Mouse (Mus musculus): ENCODE measurements around the gene Msi2. TPM values are rescaled to one million over a fixed set of nuclear protein-coding genes. Genes with fewer than 3 reads are reported as not detected.

Msi2 gene
- polyA plus RNA-seq, 1 experiment: 69.3 TPM

DNA sequence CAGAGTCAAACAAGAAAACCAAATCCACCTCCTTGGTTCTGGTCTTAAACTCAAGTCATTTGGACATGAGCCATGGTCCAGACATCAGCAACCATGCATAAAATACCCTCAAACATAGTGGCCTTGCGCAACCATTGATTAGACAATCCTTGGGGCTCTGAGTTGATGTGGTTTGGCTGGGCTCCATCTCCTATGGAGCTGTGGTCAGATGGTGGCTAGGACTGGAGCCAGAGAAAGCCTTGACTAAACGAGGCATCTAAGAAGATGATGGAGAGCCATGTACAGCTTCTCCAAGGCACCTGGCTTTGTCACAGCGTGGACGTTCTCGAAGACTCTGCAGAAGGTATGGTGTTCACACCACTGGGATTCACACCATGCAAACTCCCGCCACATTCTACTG, 318.1 kb downstream of the Msi2 start:
- Histone ChIP-seq H3K36me3 (ENCODE audit: control insufficient read depth, insufficient read depth, low read length) (no peaks in the 10 kb centered on the region), H3K27ac (ENCODE audit: control insufficient read depth, insufficient read depth, low read depth, low read length) (no peak overlapping the region), H3K4me3 (ENCODE audit: control insufficient read depth, low read depth, low read length) (no peak overlapping the region), H3K4me1 (ENCODE audit: control insufficient read depth, insufficient read depth, low read length) (peaks cover 3% of the 10 kb centered on the region), H3K27me3 (ENCODE audit: control insufficient read depth, insufficient read depth, low read length) (no peaks in the 10 kb centered on the region)
- TF ChIP-seq CTCF (IDR thresholded peaks at IDR 0.05; ENCODE audit: control insufficient read depth, insufficient read depth, insufficient replicate concordance, low read depth, low read length) (no peak), POLR2A (IDR thresholded peaks at IDR 0.05; ENCODE audit: control insufficient read depth, low read depth, low read length) (no peak)

DNA sequence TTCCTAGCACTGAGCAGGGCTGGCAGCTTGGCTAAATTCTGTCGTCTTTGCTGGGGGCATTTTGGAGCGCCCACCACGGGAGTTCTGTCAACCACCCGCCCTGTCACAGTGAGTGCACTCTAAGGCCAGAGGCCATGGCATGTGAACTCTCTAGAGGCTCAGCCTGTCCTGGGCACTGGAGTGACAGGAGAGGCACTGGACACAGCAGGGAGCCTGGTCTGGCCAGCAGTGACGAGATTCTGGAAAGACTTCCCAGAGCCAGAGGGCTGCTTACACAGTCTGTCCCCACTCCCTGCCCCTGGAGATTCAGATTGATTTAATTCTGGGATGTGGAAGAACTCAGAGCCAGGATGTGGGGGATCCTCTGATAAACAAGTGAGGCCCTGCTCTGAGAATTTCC, 318.9 kb downstream of the Msi2 start:
- Histone ChIP-seq H3K4me1 (ENCODE audit: control insufficient read depth, insufficient read depth, low read length) (peaks cover 2% of the 10 kb centered on the region), H3K4me3 (ENCODE audit: control insufficient read depth, low read depth, low read length) (no peak overlapping the region), H3K36me3 (ENCODE audit: control insufficient read depth, insufficient read depth, low read length) (no peaks in the 10 kb centered on the region), H3K27me3 (ENCODE audit: control insufficient read depth, insufficient read depth, low read length) (no peaks in the 10 kb centered on the region), H3K27ac (ENCODE audit: control insufficient read depth, insufficient read depth, low read depth, low read length) (no peak overlapping the region)
- TF ChIP-seq POLR2A (IDR thresholded peaks at IDR 0.05; ENCODE audit: control insufficient read depth, low read depth, low read length): no peak
- TF ChIP-seq CTCF (IDR thresholded peaks at IDR 0.05; ENCODE audit: control insufficient read depth, insufficient read depth, insufficient replicate concordance, low read depth, low read length): no peak

GRCm38 (mm10) chr11:88399028-88399427, 319.3 kb downstream of the Msi2 start:
- Histone ChIP-seq H3K4me1 (ENCODE audit: control insufficient read depth, insufficient read depth, low read length) (peaks cover 2% of the 10 kb centered on the region), H3K4me3 (ENCODE audit: control insufficient read depth, low read depth, low read length) (no peak overlapping the region), H3K27me3 (ENCODE audit: control insufficient read depth, insufficient read depth, low read length) (no peaks in the 10 kb centered on the region), H3K36me3 (ENCODE audit: control insufficient read depth, insufficient read depth, low read length) (no peaks in the 10 kb centered on the region), H3K27ac (ENCODE audit: control insufficient read depth, insufficient read depth, low read depth, low read length) (no peak overlapping the region)
- TF ChIP-seq POLR2A (IDR thresholded peaks at IDR 0.05; ENCODE audit: control insufficient read depth, low read depth, low read length) (no peak), CTCF (IDR thresholded peaks at IDR 0.05; ENCODE audit: control insufficient read depth, insufficient read depth, insufficient replicate concordance, low read depth, low read length) (no peak)

DNA sequence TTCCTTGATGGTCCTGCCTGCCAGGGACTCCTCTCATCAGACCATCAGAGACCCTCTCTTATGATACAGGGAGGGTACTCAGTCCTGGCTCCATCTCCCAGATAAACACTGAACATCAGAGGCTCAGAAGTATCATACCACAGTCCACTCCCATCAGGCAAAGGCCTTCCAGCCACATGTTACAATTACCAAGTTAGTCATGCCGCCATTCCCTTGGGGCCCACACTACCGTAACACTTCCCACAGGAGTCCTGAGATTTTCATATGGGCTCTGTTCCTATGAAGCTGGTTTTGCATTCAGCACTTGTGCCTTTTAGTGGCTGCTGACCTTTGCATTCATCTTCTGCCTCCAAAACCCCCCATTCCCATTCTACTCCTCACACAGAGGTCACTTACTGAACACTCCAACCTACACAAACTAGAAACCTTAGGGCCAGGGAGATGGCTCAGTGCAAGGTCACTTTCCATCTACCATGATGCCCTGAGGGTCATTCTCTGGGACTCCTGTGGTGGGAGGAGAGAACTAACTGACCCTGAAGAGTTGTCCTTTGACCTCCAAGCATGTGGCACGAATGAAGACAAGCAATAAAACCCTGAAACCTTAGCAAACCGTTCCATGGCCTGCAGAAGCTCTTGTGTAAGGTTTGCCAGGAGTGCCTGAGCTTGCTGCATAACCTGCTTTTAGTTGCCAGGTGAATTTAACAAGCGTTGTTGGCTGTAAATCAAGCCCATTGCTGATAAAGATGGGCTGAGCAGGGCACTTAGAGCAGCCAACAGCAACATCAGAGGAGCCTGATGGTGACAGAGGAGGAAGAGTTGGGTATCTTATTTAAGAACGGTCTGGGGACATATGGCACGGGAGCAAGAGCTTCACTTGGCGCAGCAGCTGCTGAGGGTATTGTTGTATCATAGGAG, 323.0 kb downstream of the Msi2 start:
- Histone ChIP-seq H3K27ac (ENCODE audit: control insufficient read depth, insufficient read depth, low read depth, low read length) (no peak overlapping the region; the same call in 1 of the 2 replicates), H3K36me3 (ENCODE audit: control insufficient read depth, insufficient read depth, low read length) (no peaks in the 10 kb centered on the region), H3K4me1 (ENCODE audit: control insufficient read depth, insufficient read depth, low read length) (0 out of 2 replicates have a peak, but pooled peaks cover 2% of the 10 kb centered on the region), H3K4me3 (ENCODE audit: control insufficient read depth, low read depth, low read length) (peak overlapping the region; percentile 18), H3K27me3 (ENCODE audit: control insufficient read depth, insufficient read depth, low read length) (no peaks in the 10 kb centered on the region)
- no peak for TF ChIP-seq CTCF (IDR thresholded peaks at IDR 0.05; ENCODE audit: control insufficient read depth, insufficient read depth, insufficient replicate concordance, low read depth, low read length)
- no peak for TF ChIP-seq POLR2A (IDR thresholded peaks at IDR 0.05; ENCODE audit: control insufficient read depth, low read depth, low read length)

- 0 out of 2 replicates have a peak, but pooled peaks cover 2% of the 10 kb centered on the region for H3K4me1 ChIP-seq (ENCODE audit: control insufficient read depth, insufficient read depth, low read length)
- no peaks in the 10 kb centered on the region for H3K36me3 ChIP-seq (ENCODE audit: control insufficient read depth, insufficient read depth, low read length)
- TF ChIP-seq POLR2A (IDR thresholded peaks at IDR 0.05; ENCODE audit: control insufficient read depth, low read depth, low read length) (no peak), CTCF (IDR thresholded peaks at IDR 0.05; ENCODE audit: control insufficient read depth, insufficient read depth, insufficient replicate concordance, low read depth, low read length) (no peak)
- no peaks in the 10 kb centered on the region for H3K27me3 ChIP-seq (ENCODE audit: control insufficient read depth, insufficient read depth, low read length)
- H3K4me3 ChIP-seq (ENCODE audit: control insufficient read depth, low read depth, low read length): no peak overlapping the region
- H3K27ac ChIP-seq (ENCODE audit: control insufficient read depth, insufficient read depth, low read depth, low read length): no peak overlapping the region
Measured at GRCm38 (mm10) chr11:88394341-88395075, 323.8 kb downstream of the Msi2 start.

GRCm38 (mm10) chr11:88392715-88393114, 325.6 kb downstream of the Msi2 start:
- H3K4me3 ChIP-seq (ENCODE audit: control insufficient read depth, low read depth, low read length): no peak overlapping the region
- H3K36me3 ChIP-seq (ENCODE audit: control insufficient read depth, insufficient read depth, low read length): no peaks in the 10 kb centered on the region
- H3K4me1 ChIP-seq (ENCODE audit: control insufficient read depth, insufficient read depth, low read length): no peaks in the 10 kb centered on the region
- TF ChIP-seq CTCF (IDR thresholded peaks at IDR 0.05; ENCODE audit: control insufficient read depth, insufficient read depth, insufficient replicate concordance, low read depth, low read length): no peak
- no peak for TF ChIP-seq POLR2A (IDR thresholded peaks at IDR 0.05; ENCODE audit: control insufficient read depth, low read depth, low read length)
- no peaks in the 10 kb centered on the region for H3K27me3 ChIP-seq (ENCODE audit: control insufficient read depth, insufficient read depth, low read length)
- H3K27ac ChIP-seq (ENCODE audit: control insufficient read depth, insufficient read depth, low read depth, low read length): no peak overlapping the region

GRCm38 (mm10) chr11:88391181-88391814, 327.0 kb downstream of the Msi2 start:
- Histone ChIP-seq H3K4me3 (ENCODE audit: control insufficient read depth, low read depth, low read length) (no peak overlapping the region), H3K4me1 (ENCODE audit: control insufficient read depth, insufficient read depth, low read length) (no peaks in the 10 kb centered on the region), H3K36me3 (ENCODE audit: control insufficient read depth, insufficient read depth, low read length) (no peaks in the 10 kb centered on the region), H3K27ac (ENCODE audit: control insufficient read depth, insufficient read depth, low read depth, low read length) (no peak overlapping the region), H3K27me3 (ENCODE audit: control insufficient read depth, insufficient read depth, low read length) (no peaks in the 10 kb centered on the region)
- no peak for TF ChIP-seq POLR2A (IDR thresholded peaks at IDR 0.05; ENCODE audit: control insufficient read depth, low read depth, low read length)
